8 mouse cellular contexts compared by ENCODE assay signal in genomic region chr1:163930458-163930794, GRCm38 (mm10). TPM values are rescaled to one million over a fixed set of nuclear protein-coding genes. Genes with fewer than 3 reads are reported as not detected.
A peak's percentile ranks its signal among the peaks of the same experiment; 100 is the strongest.
DNase-seq lines count a peak whose midpoint lies in the region; ATAC-seq and TF ChIP-seq lines count a peak whose summit lies in the region.

No protein-coding gene starts in this region.

- H3K27ac ChIP-seq in lung, embryonic 14.5 days (ENCODE audit: low read depth): no peak overlapping the region
- no peak overlapping the region; the same call in 1 of the 2 replicates for H3K27ac ChIP-seq in forebrain, embryonic 16.5 days (ENCODE audit: low read length)
- peak overlapping the region; percentile 85 for H3K27ac ChIP-seq in liver, postnatal 0 days (ENCODE audit: low read depth)
- 0 out of 2 replicates have a peak overlapping the region, but pooled peaks have one; percentile 76 for H3K27ac ChIP-seq in stomach, embryonic 15.5 days

- H3K36me3 ChIP-seq in lung, embryonic 14.5 days (ENCODE audit: insufficient read depth): peaks cover 13% of the 10 kb centered on the region; the same call in 1 of the 2 replicates
- H3K36me3 ChIP-seq in forebrain, embryonic 16.5 days (ENCODE audit: control insufficient read depth, insufficient read depth): peaks cover 7% of the 10 kb centered on the region; the same call in 1 of the 2 replicates
- H3K36me3 ChIP-seq in liver, postnatal 0 days (replicated peaks; ENCODE audit: insufficient read depth, low read length): peaks cover 16% of the 10 kb centered on the region
- peaks cover 5% of the 10 kb centered on the region; the same call in 1 of the 2 replicates for H3K36me3 ChIP-seq in stomach, embryonic 15.5 days

- no peak for TF ChIP-seq CTCF in lung, embryonic 14.5 days (IDR thresholded peaks at IDR 0.05; ENCODE audit: low read depth)
- no peak for TF ChIP-seq CTCF in liver, postnatal 0 days (IDR thresholded peaks at IDR 0.05; ENCODE audit: low read depth)

- peaks cover 15% of the 10 kb centered on the region; the same call in 1 of the 2 replicates for H3K4me1 ChIP-seq in lung, embryonic 14.5 days (ENCODE audit: insufficient read depth)
- peaks cover 14% of the 10 kb centered on the region for H3K4me1 ChIP-seq in forebrain, embryonic 16.5 days (replicated peaks; ENCODE audit: control insufficient read depth, insufficient read depth, low read length)
- peaks cover 21% of the 10 kb centered on the region for H3K4me1 ChIP-seq in liver, postnatal 0 days (ENCODE audit: insufficient read depth)
- H3K4me1 ChIP-seq in stomach, embryonic 15.5 days: peaks cover 11% of the 10 kb centered on the region

- ATAC-seq in lung, embryonic 14.5 days (ENCODE audit: insufficient read depth): no peak; the same call in 1 of the 2 replicates
- ATAC-seq in forebrain, embryonic 16.5 days: no peak; the same call in 1 of the 2 replicates
- peak; percentile 33; the same call in 1 of the 2 replicates for ATAC-seq in liver, postnatal 0 days
- ATAC-seq in stomach, embryonic 15.5 days (ENCODE audit: insufficient read depth, low FRiP score, low read depth): peak; percentile 12; the same call in 1 of the 2 replicates

- no peaks in the 10 kb centered on the region for H3K27me3 ChIP-seq in lung, embryonic 14.5 days (ENCODE audit: insufficient read depth, low read length)
- no peaks in the 10 kb centered on the region for H3K27me3 ChIP-seq in forebrain, embryonic 16.5 days (replicated peaks; ENCODE audit: control insufficient read depth, insufficient read depth, low read length)
- H3K27me3 ChIP-seq in liver, postnatal 0 days (ENCODE audit: insufficient read depth, low read length): no peaks in the 10 kb centered on the region
- no peaks in the 10 kb centered on the region for H3K27me3 ChIP-seq in stomach, embryonic 15.5 days (replicated peaks)

- intact Hi-C loops in left cerebral cortex, postnatal 10 days (cut with DNase I): loop anchor here (10.0 kb wide), 1 partner anchor 1216 kb away; no protein-coding TSS in a partner anchor

- WGBS in lung, embryonic 14.5 days: 2% methylated on average over 12 of the region's 12 CpGs
- WGBS in forebrain, embryonic 16.5 days: 5% methylated on average over 12 of the region's 12 CpGs
- under 1% methylated on average over 12 of the region's 12 CpGs for WGBS in liver, postnatal 0 days (ENCODE audit: insufficient replicate concordance)
- WGBS in stomach, embryonic 15.5 days: 3% methylated on average over 12 of the region's 12 CpGs

- peak overlapping the region; percentile 94 for H3K9ac ChIP-seq in lung, embryonic 14.5 days
- H3K9ac ChIP-seq in forebrain, embryonic 16.5 days (replicated peaks; ENCODE audit: low read depth, low read length): peak overlapping the region; percentile 97
- peak overlapping the region; percentile 97 for H3K9ac ChIP-seq in liver, postnatal 0 days (replicated peaks)
- peak overlapping the region; percentile 83 for H3K9ac ChIP-seq in stomach, embryonic 15.5 days

- no peaks in the 10 kb centered on the region for H3K9me3 ChIP-seq in lung, embryonic 14.5 days (ENCODE audit: low read depth, low read length)
- H3K9me3 ChIP-seq in forebrain, embryonic 16.5 days (ENCODE audit: control insufficient read depth, low read length): no peaks in the 10 kb centered on the region
- H3K9me3 ChIP-seq in liver, postnatal 0 days (ENCODE audit: low read length): no peaks in the 10 kb centered on the region
- no peaks in the 10 kb centered on the region for H3K9me3 ChIP-seq in stomach, embryonic 15.5 days

- no peak for TF ChIP-seq EP300 in liver, postnatal 0 days (IDR thresholded peaks at IDR 0.05; ENCODE audit: low read depth)

- peak overlapping the region; percentile 76 for H3K4me2 ChIP-seq in lung, embryonic 14.5 days
- peak overlapping the region; percentile 93 for H3K4me2 ChIP-seq in forebrain, embryonic 16.5 days (ENCODE audit: low read length)
- peak overlapping the region; percentile 77 for H3K4me2 ChIP-seq in liver, postnatal 0 days (ENCODE audit: low read depth, low read length)
- peak overlapping the region; percentile 71 for H3K4me2 ChIP-seq in stomach, embryonic 15.5 days

- no peak for DNase-seq in lung, embryonic 14.5 days
- no peak for DNase-seq in lung, postnatal 10 days
- DNase-seq in ZHBTc4 (ENCODE audit: low read depth, low spot score): peak; percentile 34
- DNase-seq in liver, postnatal 0 days: no peak
- no peak for DNase-seq in left cerebral cortex, postnatal 10 days (ENCODE audit: extremely low spot score in 1 of 2, low spot score in 2 of 2)
- no peak for DNase-seq in kidney, adult 11 months

- peak overlapping the region; percentile 94 for H3K4me3 ChIP-seq in lung, embryonic 14.5 days (ENCODE audit: low read depth, low read length)
- peak overlapping the region; percentile 69 for H3K4me3 ChIP-seq in forebrain, embryonic 16.5 days (replicated peaks; ENCODE audit: low read length)
- peak overlapping the region; percentile 96 for H3K4me3 ChIP-seq in liver, postnatal 0 days (ENCODE audit: low read depth, low read length)
- H3K4me3 ChIP-seq in stomach, embryonic 15.5 days (replicated peaks): peak overlapping the region; percentile 93

RNA-seq across cellular contexts. Expression of gene Scyl3, which starts 1.5 kb away (rescaled TPM):
- polyA plus RNA-seq in lung, embryonic 14.5 days (2014; fragmentation: Nextera tagmentation; extraction: Ambion mirVana): 19.2 and 19.8 TPM in 2 replicates
- 19.2 and 20.7 TPM in 2 replicates for polyA plus RNA-seq in forebrain, embryonic 16.5 days (2015; fragmentation: Nextera tagmentation; extraction: Ambion mirVana)
- 9.6 and 10.0 TPM in 2 replicates for polyA plus RNA-seq in liver, postnatal 0 days (2015; fragmentation: Nextera tagmentation; extraction: Ambion mirVana)
- 15.7 and 17.1 TPM in 2 replicates for polyA plus RNA-seq in stomach, embryonic 15.5 days (2015; fragmentation: Nextera tagmentation; extraction: Ambion mirVana)
- 10 to 100 TPM; 21.4 to 22.7 TPM for total RNA-seq in left cerebral cortex, postnatal 10 days (2021)

Comparison
In these comparisons a context has a peak if more than half of its experiments do, and no peak if none do; other contexts are left out.
1. ATAC-seq: peak in liver, postnatal 0 days (single experiment) and stomach, embryonic 15.5 days (single experiment); none in lung, embryonic 14.5 days (single experiment) and forebrain, embryonic 16.5 days (single experiment).
2. H3K27ac ChIP-seq: peak in liver, postnatal 0 days (single experiment) and stomach, embryonic 15.5 days (single experiment); none in lung, embryonic 14.5 days (single experiment) and forebrain, embryonic 16.5 days (single experiment).
3. Peak in every context shown above with its lines, with median percentiles within 50 percentile points of each other: H3K4me2 ChIP-seq, H3K4me3 ChIP-seq and H3K9ac ChIP-seq.